Comparison of ENCODE assay signal across 10 mouse cellular contexts in the genomic region with DNA sequence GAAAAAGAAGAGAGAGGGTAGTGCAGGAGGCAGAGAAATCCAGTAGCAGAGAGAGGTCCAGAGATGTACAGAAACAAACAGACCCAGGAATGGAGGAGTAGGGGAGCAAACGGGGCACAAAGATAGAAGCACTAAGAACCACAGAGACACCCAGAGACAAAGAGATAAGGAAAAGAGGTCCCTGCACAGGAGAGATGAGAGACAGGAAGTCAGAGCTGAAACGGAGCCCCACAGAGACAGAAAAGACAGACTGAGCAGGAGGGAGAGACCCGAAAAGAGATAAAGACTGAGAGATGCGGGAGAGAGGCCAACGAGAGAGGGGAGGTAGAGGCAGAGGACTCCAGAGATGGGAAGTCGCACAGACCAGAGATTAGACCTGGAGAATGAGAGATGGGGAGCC. TPM values are rescaled to one million over a fixed set of nuclear protein-coding genes. Genes with fewer than 3 reads are reported as not detected.
A peak's percentile ranks its signal among the peaks of the same experiment; 100 is the strongest.
DNase-seq lines count a peak whose midpoint lies in the region; ATAC-seq and TF ChIP-seq lines count a peak whose summit lies in the region.
"Had no signal": no experiment of that assay in that cellular context is flagged by ENCODE, and none has a peak within 500 bp of the region (broad histone marks: within the 10 kb centered on the region; RNA-seq: fewer than 3 reads in every experiment).

No protein-coding gene starts in this region.

- DNase-seq in liver = no peak
- DNase-seq in right cerebral cortex, postnatal 36 days (ENCODE audit: low spot score in 2 of 2) = no peak
- no peak for DNase-seq in embryo, embryonic 9.5 days (ENCODE audit: extremely low spot score)
- DNase-seq in heart, adult 18-20 months = no peak
- DNase-seq: heart, postnatal 10 days had no signal

- no peak overlapping the region for H3K27ac ChIP-seq in liver, embryonic 12.5 days
- peak overlapping the region; percentile 100 for H3K27ac ChIP-seq in forebrain, embryonic 16.5 days (ENCODE audit: low read length)
- H3K27ac ChIP-seq in limb, embryonic 13.5 days = no peak overlapping the region
- H3K27ac ChIP-seq in olfactory bulb, adult 2 months (ENCODE audit: insufficient read depth, low read depth, low read length) = 0 out of 2 replicates have a peak overlapping the region, but pooled peaks have one; percentile 92
- H3K27ac ChIP-seq: liver, embryonic 15.5 days had no signal

- no peaks in the 10 kb centered on the region for H3K36me3 ChIP-seq in liver, embryonic 12.5 days
- no peaks in the 10 kb centered on the region for H3K36me3 ChIP-seq in forebrain, embryonic 16.5 days (ENCODE audit: control insufficient read depth, insufficient read depth)
- H3K36me3 ChIP-seq in limb, embryonic 13.5 days = no peaks in the 10 kb centered on the region
- H3K36me3 ChIP-seq: liver, embryonic 15.5 days had no signal

- no peak overlapping the region for H3K9ac ChIP-seq in liver, embryonic 12.5 days
- no peak overlapping the region for H3K9ac ChIP-seq in forebrain, embryonic 16.5 days (replicated peaks; ENCODE audit: low read depth, low read length)
- no peak overlapping the region for H3K9ac ChIP-seq in limb, embryonic 13.5 days
- H3K9ac ChIP-seq: liver, embryonic 15.5 days had no signal

- no peak for TF ChIP-seq CTCF in olfactory bulb, adult 2 months (IDR thresholded peaks at IDR 0.05; ENCODE audit: insufficient read depth, low read depth, low read length)

- H3K9me3 ChIP-seq in liver, embryonic 12.5 days (replicated peaks) = no peaks in the 10 kb centered on the region
- H3K9me3 ChIP-seq in forebrain, embryonic 16.5 days (ENCODE audit: control insufficient read depth, low read length) = no peaks in the 10 kb centered on the region
- no peaks in the 10 kb centered on the region for H3K9me3 ChIP-seq in limb, embryonic 13.5 days
- H3K9me3 ChIP-seq: liver, embryonic 15.5 days had no signal

- H3K4me3 ChIP-seq in liver, embryonic 12.5 days = no peak overlapping the region
- peak overlapping the region; percentile 74 for H3K4me3 ChIP-seq in forebrain, embryonic 16.5 days (replicated peaks; ENCODE audit: low read length)
- peak overlapping the region; percentile 58 for H3K4me3 ChIP-seq in limb, embryonic 13.5 days
- no peak overlapping the region for H3K4me3 ChIP-seq in olfactory bulb, adult 2 months (ENCODE audit: insufficient read depth, low read depth, low read length)

- peaks cover 48% of the 10 kb centered on the region for H3K4me1 ChIP-seq in liver, embryonic 12.5 days
- peaks cover 38% of the 10 kb centered on the region for H3K4me1 ChIP-seq in forebrain, embryonic 16.5 days (replicated peaks; ENCODE audit: control insufficient read depth, insufficient read depth, low read length)
- peaks cover 31% of the 10 kb centered on the region for H3K4me1 ChIP-seq in limb, embryonic 13.5 days
- H3K4me1 ChIP-seq in olfactory bulb, adult 2 months (ENCODE audit: control insufficient read depth, insufficient read depth, low read length) = peaks cover 21% of the 10 kb centered on the region

- peaks cover 99% of the 10 kb centered on the region for H3K27me3 ChIP-seq in liver, embryonic 12.5 days (replicated peaks)
- peaks cover 20% of the 10 kb centered on the region for H3K27me3 ChIP-seq in forebrain, embryonic 16.5 days (replicated peaks; ENCODE audit: control insufficient read depth, insufficient read depth, low read length)
- peaks cover 90% of the 10 kb centered on the region for H3K27me3 ChIP-seq in limb, embryonic 13.5 days

- ATAC-seq in liver, embryonic 12.5 days = no peak
- no peak for ATAC-seq in forebrain, embryonic 16.5 days
- ATAC-seq in limb, embryonic 13.5 days (ENCODE audit: low FRiP score, low read depth) = no peak

- 1% methylated on average over 6 of the region's 6 CpGs for WGBS in liver, embryonic 12.5 days (ENCODE audit: insufficient replicate concordance)
- under 1% methylated on average over 6 of the region's 6 CpGs for WGBS in forebrain, embryonic 16.5 days
- 7% methylated on average over 6 of the region's 6 CpGs for WGBS in limb, embryonic 13.5 days
- WGBS in olfactory bulb, adult 2 months = 14% methylated on average over 6 of the region's 6 CpGs

- TF ChIP-seq POLR2A in olfactory bulb, adult 2 months (IDR thresholded peaks at IDR 0.05; ENCODE audit: insufficient read depth, low read depth, low read length) = no peak

- peak overlapping the region; percentile 67 for H3K4me2 ChIP-seq in liver, embryonic 12.5 days
- peak overlapping the region; percentile 67 for H3K4me2 ChIP-seq in forebrain, embryonic 16.5 days (ENCODE audit: low read length)
- H3K4me2 ChIP-seq in limb, embryonic 13.5 days (replicated peaks) = peak overlapping the region; percentile 85; the same call in 1 of the 2 replicates

RNA-seq across cellular contexts. Expression of gene Pou2f2, which starts 1.0 kb away (rescaled TPM):
- 1.9 TPM in 2 replicates for polyA plus RNA-seq in liver, embryonic 12.5 days (2016; fragmentation: Nextera tagmentation; extraction: Ambion mirVana)
- polyA plus RNA-seq in forebrain, embryonic 16.5 days (2015; fragmentation: Nextera tagmentation; extraction: Ambion mirVana) = 10.6 and 17.0 TPM in 2 replicates
- polyA plus RNA-seq in limb, embryonic 13.5 days (2015; fragmentation: Nextera tagmentation; extraction: Ambion mirVana) = 2.0 and 2.2 TPM in 2 replicates
- polyA plus RNA-seq in olfactory bulb, adult 2 months (2012; ENCODE audit: insufficient read depth, insufficient read length, low replicate concordance, missing spikeins) = not detected in 2 replicates
- 1 to 10 TPM in 1 of 2 experiments, under 1 TPM in 1; 0.25 to 1.5 TPM for total RNA-seq in heart, adult 18-20 months (2021)

RNA-seq across cellular contexts. Expression of gene Dedd2, which starts 39.9 kb away (rescaled TPM):
- 31.4 and 33.4 TPM in 2 replicates for polyA plus RNA-seq in liver, embryonic 12.5 days (2016; fragmentation: Nextera tagmentation; extraction: Ambion mirVana)
- 14.7 and 15.0 TPM in 2 replicates for polyA plus RNA-seq in forebrain, embryonic 16.5 days (2015; fragmentation: Nextera tagmentation; extraction: Ambion mirVana)
- polyA plus RNA-seq in limb, embryonic 13.5 days (2015; fragmentation: Nextera tagmentation; extraction: Ambion mirVana) = 10.2 and 10.5 TPM in 2 replicates
- polyA plus RNA-seq in olfactory bulb, adult 2 months (2012; ENCODE audit: insufficient read depth, insufficient read length, low replicate concordance, missing spikeins) = not detected in 2 replicates
- total RNA-seq in heart, adult 18-20 months (2021) = 10 to 100 TPM; 19.6 to 19.9 TPM

RNA-seq across cellular contexts. Expression of gene Zfp526, which starts 40.7 kb away (rescaled TPM):
- 2.3 and 2.8 TPM in 2 replicates for polyA plus RNA-seq in liver, embryonic 12.5 days (2016; fragmentation: Nextera tagmentation; extraction: Ambion mirVana)
- polyA plus RNA-seq in forebrain, embryonic 16.5 days (2015; fragmentation: Nextera tagmentation; extraction: Ambion mirVana) = 1.8 and 1.9 TPM in 2 replicates
- polyA plus RNA-seq in limb, embryonic 13.5 days (2015; fragmentation: Nextera tagmentation; extraction: Ambion mirVana) = 2.3 and 2.8 TPM in 2 replicates
- polyA plus RNA-seq in olfactory bulb, adult 2 months (2012; ENCODE audit: insufficient read depth, insufficient read length, low replicate concordance, missing spikeins) = not detected in 2 replicates
- 1 to 10 TPM; 6.3 to 7.4 TPM for total RNA-seq in heart, adult 18-20 months (2021)

RNA-seq across cellular contexts. Expression of gene Gsk3a, which starts 57.1 kb away (rescaled TPM):
- polyA plus RNA-seq in liver, embryonic 12.5 days (2016; fragmentation: Nextera tagmentation; extraction: Ambion mirVana) = 13.0 and 14.4 TPM in 2 replicates
- polyA plus RNA-seq in forebrain, embryonic 16.5 days (2015; fragmentation: Nextera tagmentation; extraction: Ambion mirVana) = 14.9 and 17.1 TPM in 2 replicates
- 11.9 and 13.0 TPM in 2 replicates for polyA plus RNA-seq in limb, embryonic 13.5 days (2015; fragmentation: Nextera tagmentation; extraction: Ambion mirVana)
- not detected in 2 replicates for polyA plus RNA-seq in olfactory bulb, adult 2 months (2012; ENCODE audit: insufficient read depth, insufficient read length, low replicate concordance, missing spikeins)
- total RNA-seq in heart, adult 18-20 months (2021) = 10 to 100 TPM; 61.4 to 68.5 TPM

Comparison
In these comparisons a context has a peak if more than half of its experiments do, and no peak if none do; other contexts are left out.
1. H3K27ac ChIP-seq: peak in forebrain, embryonic 16.5 days (single experiment) and olfactory bulb, adult 2 months (single experiment); none in liver, embryonic 12.5 days (single experiment) and limb, embryonic 13.5 days (single experiment).
2. H3K4me3 ChIP-seq: peak in forebrain, embryonic 16.5 days (single experiment) and limb, embryonic 13.5 days (single experiment); none in liver, embryonic 12.5 days (single experiment) and olfactory bulb, adult 2 months (single experiment).
3. RNA of gene Dedd2, which starts 39.9 kb away (polyA plus RNA-seq): 31.4 to 33.4 TPM in liver, embryonic 12.5 days, 14.7 to 15.0 TPM in forebrain, embryonic 16.5 days and 10.2 to 10.5 TPM in limb, embryonic 13.5 days; not detected in olfactory bulb, adult 2 months; every median in the first group is over 10 times any median in the second.
4. Peak in every context shown above with its lines, with median percentiles within 50 percentile points of each other: H3K4me2 ChIP-seq.